Mouse (Mus musculus): ENCODE data around the gene Zcchc7. TPM values are rescaled to one million over a fixed set of nuclear protein-coding genes. Genes with fewer than 3 reads are reported as not detected.

Zcchc7 gene
- 31.2 and 34.7 TPM in 2 replicates for polyA plus RNA-seq (2015; fragmentation: Nextera tagmentation; extraction: Ambion mirVana)

- Histone ChIP-seq H3K36me3 (ENCODE audit: control insufficient read depth, insufficient read depth, low read length) (no peaks in the 10 kb centered on the region), H3K4me2 (ENCODE audit: low read length) (peak within 1 kb of the TSS; percentile 67), H3K4me3 (ENCODE audit: low read depth, low read length) (peak within 1 kb of the TSS; percentile 98), H3K9ac (ENCODE audit: low read depth, low read length) (peak within 1 kb of the TSS; percentile 92), H3K27me3 (ENCODE audit: control insufficient read depth, insufficient read depth, low read depth, low read length) (no peaks in the 10 kb centered on the region), H3K4me1 (ENCODE audit: control insufficient read depth, insufficient read depth, low read length) (peaks cover 7% of the 10 kb centered on the region), H3K27ac (ENCODE audit: low read length) (peak within 1 kb of the TSS; percentile 93), H3K9me3 (replicated peaks; ENCODE audit: control insufficient read depth, low read length, poor library complexity, severe bottlenecking) (no peaks in the 10 kb centered on the region)
- WGBS = 5% methylated on average over 15 of the region's 15 CpGs
- peak; percentile 74 for ATAC-seq
These were observed at the start of gene Zcchc7 for GRCm38 (mm10) chr4:44755553-44756133. TSS of gene Zcchc7 (plus strand) at chr4:44755877.

- Histone ChIP-seq H3K9ac (ENCODE audit: low read depth, low read length) (no peak overlapping the region), H3K36me3 (ENCODE audit: control insufficient read depth, insufficient read depth, low read length) (no peaks in the 10 kb centered on the region), H3K27ac (ENCODE audit: low read length) (no peak overlapping the region), H3K4me1 (ENCODE audit: control insufficient read depth, insufficient read depth, low read length) (peaks cover 10% of the 10 kb centered on the region; the same call in 1 of the 2 replicates), H3K4me2 (ENCODE audit: low read length) (no peak overlapping the region), H3K4me3 (ENCODE audit: low read depth, low read length) (no peak overlapping the region), H3K27me3 (ENCODE audit: control insufficient read depth, insufficient read depth, low read depth, low read length) (peaks cover 68% of the 10 kb centered on the region), H3K9me3 (replicated peaks; ENCODE audit: control insufficient read depth, low read length, poor library complexity, severe bottlenecking) (no peaks in the 10 kb centered on the region)
- WGBS = 11% methylated on average over 7 of the region's 7 CpGs
- no peak for ATAC-seq
These were observed 49.7 kb upstream of the Zcchc7 start for GRCm38 (mm10) chr4:44705967-44706366.

- H3K4me3 ChIP-seq (ENCODE audit: low read depth, low read length) = no peak overlapping the region
- H3K36me3 ChIP-seq (ENCODE audit: control insufficient read depth, insufficient read depth, low read length) = no peaks in the 10 kb centered on the region
- H3K27me3 ChIP-seq (ENCODE audit: control insufficient read depth, insufficient read depth, low read depth, low read length) = peaks cover 68% of the 10 kb centered on the region
- peaks cover 10% of the 10 kb centered on the region; the same call in 1 of the 2 replicates for H3K4me1 ChIP-seq (ENCODE audit: control insufficient read depth, insufficient read depth, low read length)
- H3K27ac ChIP-seq (ENCODE audit: low read length) = no peak overlapping the region
- H3K9ac ChIP-seq (ENCODE audit: low read depth, low read length) = no peak overlapping the region
- WGBS = 42% methylated on average over 1 of the region's 1 CpGs
- H3K4me2 ChIP-seq (ENCODE audit: low read length) = no peak overlapping the region
- no peaks in the 10 kb centered on the region for H3K9me3 ChIP-seq (replicated peaks; ENCODE audit: control insufficient read depth, low read length, poor library complexity, severe bottlenecking)
- ATAC-seq = no peak
These were observed 48.8 kb upstream of the Zcchc7 start for GRCm38 (mm10) chr4:44706865-44707264.

GRCm38 (mm10) chr4:44708311-44708710, 47.4 kb upstream of the Zcchc7 start:
- ATAC-seq = no peak
- Histone ChIP-seq H3K36me3 (ENCODE audit: control insufficient read depth, insufficient read depth, low read length) (no peaks in the 10 kb centered on the region), H3K4me3 (ENCODE audit: low read depth, low read length) (no peak overlapping the region), H3K4me2 (ENCODE audit: low read length) (no peak overlapping the region), H3K9me3 (replicated peaks; ENCODE audit: control insufficient read depth, low read length, poor library complexity, severe bottlenecking) (no peaks in the 10 kb centered on the region), H3K9ac (ENCODE audit: low read depth, low read length) (no peak overlapping the region), H3K4me1 (ENCODE audit: control insufficient read depth, insufficient read depth, low read length) (peaks cover 7% of the 10 kb centered on the region; the same call in 1 of the 2 replicates), H3K27me3 (ENCODE audit: control insufficient read depth, insufficient read depth, low read depth, low read length) (peaks cover 68% of the 10 kb centered on the region), H3K27ac (ENCODE audit: low read length) (no peak overlapping the region)
- 46% methylated on average over 8 of the region's 8 CpGs for WGBS

- Histone ChIP-seq H3K4me1 (ENCODE audit: control insufficient read depth, insufficient read depth, low read length) (peaks cover 3% of the 10 kb centered on the region; the same call in 1 of the 2 replicates), H3K27ac (ENCODE audit: low read length) (no peak overlapping the region), H3K9me3 (replicated peaks; ENCODE audit: control insufficient read depth, low read length, poor library complexity, severe bottlenecking) (no peaks in the 10 kb centered on the region), H3K9ac (ENCODE audit: low read depth, low read length) (no peak overlapping the region), H3K36me3 (ENCODE audit: control insufficient read depth, insufficient read depth, low read length) (no peaks in the 10 kb centered on the region), H3K4me2 (ENCODE audit: low read length) (no peak overlapping the region), H3K27me3 (ENCODE audit: control insufficient read depth, insufficient read depth, low read depth, low read length) (peaks cover 70% of the 10 kb centered on the region), H3K4me3 (ENCODE audit: low read depth, low read length) (no peak overlapping the region)
- no peak for ATAC-seq
These were observed 46.5 kb upstream of the Zcchc7 start for GRCm38 (mm10) chr4:44709091-44709695.

- Histone ChIP-seq H3K4me1 (ENCODE audit: control insufficient read depth, insufficient read depth, low read length) (no peaks in the 10 kb centered on the region), H3K9ac (ENCODE audit: low read depth, low read length) (no peak within 1 kb of the TSS), H3K4me2 (ENCODE audit: low read length) (no peak within 1 kb of the TSS; the same call in 1 of the 2 replicates), H3K27me3 (ENCODE audit: control insufficient read depth, insufficient read depth, low read depth, low read length) (peaks cover 65% of the 10 kb centered on the region), H3K36me3 (ENCODE audit: control insufficient read depth, insufficient read depth, low read length) (no peaks in the 10 kb centered on the region), H3K4me3 (ENCODE audit: low read depth, low read length) (no peak within 1 kb of the TSS), H3K27ac (ENCODE audit: low read length) (no peak within 1 kb of the TSS; the same call in 1 of the 2 replicates), H3K9me3 (replicated peaks; ENCODE audit: control insufficient read depth, low read length, poor library complexity, severe bottlenecking) (no peaks in the 10 kb centered on the region)
- WGBS = 22% methylated on average over 16 of the region's 16 CpGs
- ATAC-seq = no peak
These were observed 45.7 kb upstream of the Zcchc7 start, which contains the start of gene Pax5 for GRCm38 (mm10) chr4:44709740-44710700. TSS of gene Pax5 (minus strand) at chr4:44710487.

- H3K9me3 ChIP-seq (replicated peaks; ENCODE audit: control insufficient read depth, low read length, poor library complexity, severe bottlenecking) = no peaks in the 10 kb centered on the region
- H3K9ac ChIP-seq (ENCODE audit: low read depth, low read length) = no peak overlapping the region
- H3K4me1 ChIP-seq (ENCODE audit: control insufficient read depth, insufficient read depth, low read length) = no peaks in the 10 kb centered on the region
- ATAC-seq = no peak
- 2% methylated on average over 30 of the region's 30 CpGs for WGBS
- no peak overlapping the region for H3K27ac ChIP-seq (ENCODE audit: low read length)
- no peak overlapping the region for H3K4me3 ChIP-seq (ENCODE audit: low read depth, low read length)
- H3K36me3 ChIP-seq (ENCODE audit: control insufficient read depth, insufficient read depth, low read length) = no peaks in the 10 kb centered on the region
- H3K27me3 ChIP-seq (ENCODE audit: control insufficient read depth, insufficient read depth, low read depth, low read length) = peaks cover 65% of the 10 kb centered on the region
- no peak overlapping the region; the same call in 1 of the 2 replicates for H3K4me2 ChIP-seq (ENCODE audit: low read length)
These were observed 45.0 kb upstream of the Zcchc7 start for GRCm38 (mm10) chr4:44710701-44711097.

GRCm38 (mm10) chr4:44711136-44711900, 44.4 kb upstream of the Zcchc7 start:
- H3K4me2 ChIP-seq (ENCODE audit: low read length) = peak overlapping the region; percentile 29; the same call in 1 of the 2 replicates
- H3K4me1 ChIP-seq (ENCODE audit: control insufficient read depth, insufficient read depth, low read length) = no peaks in the 10 kb centered on the region
- ATAC-seq = no peak
- WGBS = 2% methylated on average over 25 of the region's 25 CpGs
- no peak overlapping the region for H3K9ac ChIP-seq (ENCODE audit: low read depth, low read length)
- H3K4me3 ChIP-seq (ENCODE audit: low read depth, low read length) = no peak overlapping the region
- H3K9me3 ChIP-seq (replicated peaks; ENCODE audit: control insufficient read depth, low read length, poor library complexity, severe bottlenecking) = no peaks in the 10 kb centered on the region
- H3K27ac ChIP-seq (ENCODE audit: low read length) = no peak overlapping the region; the same call in 1 of the 2 replicates
- no peaks in the 10 kb centered on the region for H3K36me3 ChIP-seq (ENCODE audit: control insufficient read depth, insufficient read depth, low read length)
- H3K27me3 ChIP-seq (ENCODE audit: control insufficient read depth, insufficient read depth, low read depth, low read length) = peaks cover 60% of the 10 kb centered on the region

Data from midbrain, embryonic 16.5 days (tissue).